Mouse (Mus musculus) adrenal gland, adult 18-20 months (tissue): Measurements from ENCODE around the gene Trnau1ap. TPM values are rescaled to one million over a fixed set of nuclear protein-coding genes. Genes with fewer than 3 reads are reported as not detected.
"Not testable (repeated sequence)": the region's sequence is repeated elsewhere in the genome, so short reads cannot be mapped to it uniquely, and the experiment has no call there.

Experiments used
- DNase-seq, 2 experiments: peaks; one replicate each; pipeline ENCODE4 v3.0.0; 2021 to 2022; ENCODE audit warnings: low spot score in 2 of 2
- total RNA-seq, 2 experiments: library from RNA; stranded (reverse); gene quantifications; 1 replicate in 1 of 2; 2 replicates in 1 of 2; pipeline ENCODE4 v1.2.3; 2021

The Trnau1ap gene
- total RNA-seq, 2 experiments from 2014 or later: 27.1 to 32.9 TPM

DNA sequence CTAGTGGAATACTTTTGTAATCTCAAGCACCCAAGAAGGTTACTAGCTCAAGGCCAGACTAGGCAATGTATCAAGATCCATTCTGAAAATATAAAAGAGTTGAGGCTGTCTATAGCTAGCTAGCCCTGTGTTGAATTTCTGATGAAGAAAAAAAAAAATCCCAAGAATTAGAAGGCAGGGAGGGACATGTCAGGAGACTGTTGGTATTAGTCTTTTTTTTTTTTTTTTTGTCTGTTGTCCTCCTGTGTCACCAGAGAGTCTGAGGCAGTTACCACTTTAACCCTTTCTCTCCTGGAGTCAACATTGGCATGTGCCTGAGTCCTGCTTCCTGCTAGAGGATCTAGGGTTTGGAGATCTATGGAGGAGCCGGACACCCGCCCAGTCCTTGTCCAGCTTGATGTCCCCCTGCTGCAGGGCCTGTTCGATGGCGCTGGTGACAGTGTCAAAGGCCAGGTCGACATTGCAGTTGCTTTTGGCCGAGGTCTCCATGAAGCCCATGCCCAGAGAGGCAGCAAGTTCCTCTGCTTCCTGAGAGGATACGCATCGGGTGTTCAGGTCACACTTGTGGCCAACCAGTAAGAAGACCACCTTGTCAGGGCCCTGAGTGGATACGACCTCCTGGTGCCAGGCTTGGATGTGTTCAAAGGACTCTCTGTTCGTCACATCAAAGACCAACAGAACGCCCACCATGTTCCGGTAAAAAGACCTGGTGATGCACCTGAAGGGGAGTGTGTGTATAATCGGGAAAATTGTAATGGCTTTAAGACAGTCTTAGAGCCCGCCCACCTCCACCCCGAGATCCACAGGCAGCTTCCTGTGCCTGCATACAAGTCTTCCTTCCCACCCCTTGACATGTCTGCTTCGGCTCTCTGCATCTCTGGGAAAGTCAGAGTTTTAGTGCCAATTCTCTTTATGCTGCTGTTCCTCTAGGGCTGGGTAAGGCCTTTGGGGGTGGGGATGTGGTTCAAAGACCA, 27.1 kb downstream of the Trnau1ap start:
- DNase-seq: no peak

DNA sequence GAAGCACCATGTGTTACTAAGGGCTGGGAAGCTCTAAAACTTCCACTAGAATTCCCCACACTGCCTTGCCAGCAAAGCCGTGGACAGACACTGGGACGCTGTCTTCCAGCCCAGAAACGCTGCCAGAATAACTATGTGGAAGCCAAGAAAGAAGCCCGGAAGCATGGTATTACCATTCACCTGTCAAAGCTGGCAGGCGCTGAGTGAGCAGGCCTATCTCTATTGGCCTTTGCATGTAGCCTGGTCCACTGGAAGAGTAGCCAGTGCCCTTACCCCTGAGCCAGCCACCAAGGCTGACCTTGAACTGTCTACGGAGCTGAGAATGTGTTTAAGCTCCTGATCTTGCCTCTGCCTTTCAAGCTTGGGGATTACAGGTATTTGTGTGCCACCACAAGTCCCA, 27.9 kb downstream of the Trnau1ap start:
- no peak for DNase-seq

- DNase-seq: no peak
Measured at GRCm38 (mm10) chr4:132299849-132300248, 29.5 kb downstream of the Trnau1ap start.

DNA sequence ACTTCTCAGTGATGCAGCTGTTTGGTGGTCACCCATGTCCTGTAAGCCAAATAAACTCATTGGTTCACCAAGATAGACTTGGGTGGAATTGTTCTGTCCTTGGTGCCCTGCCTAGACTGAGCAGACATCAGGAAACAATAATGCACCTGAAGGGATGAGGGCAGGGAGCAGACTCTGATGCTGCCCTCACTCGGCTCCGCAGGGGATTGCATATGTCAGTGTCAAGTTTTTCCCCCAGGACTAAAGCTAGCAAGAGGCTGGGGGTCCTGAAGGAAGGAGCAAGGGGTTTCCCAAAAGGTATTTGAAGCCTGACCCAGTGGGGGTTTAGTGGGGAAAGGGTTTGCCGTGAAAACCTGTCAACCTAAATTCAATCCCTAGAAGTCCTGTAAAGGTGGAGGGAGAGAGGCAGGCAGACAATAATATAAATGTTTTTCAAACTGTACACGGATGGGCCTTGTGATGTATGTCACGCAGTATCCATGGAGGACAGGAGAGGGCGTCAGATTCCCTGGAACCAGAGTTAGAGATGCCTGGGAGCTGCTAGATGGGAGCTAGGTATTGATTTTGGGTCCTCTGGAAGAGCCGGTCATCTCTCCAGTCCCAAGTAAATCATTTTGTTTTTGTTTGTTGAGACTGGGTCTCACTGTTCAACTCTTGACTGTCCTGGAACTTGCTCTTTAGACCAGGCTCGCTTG, 33.5 kb downstream of the Trnau1ap start:
- DNase-seq: no peak

DNA sequence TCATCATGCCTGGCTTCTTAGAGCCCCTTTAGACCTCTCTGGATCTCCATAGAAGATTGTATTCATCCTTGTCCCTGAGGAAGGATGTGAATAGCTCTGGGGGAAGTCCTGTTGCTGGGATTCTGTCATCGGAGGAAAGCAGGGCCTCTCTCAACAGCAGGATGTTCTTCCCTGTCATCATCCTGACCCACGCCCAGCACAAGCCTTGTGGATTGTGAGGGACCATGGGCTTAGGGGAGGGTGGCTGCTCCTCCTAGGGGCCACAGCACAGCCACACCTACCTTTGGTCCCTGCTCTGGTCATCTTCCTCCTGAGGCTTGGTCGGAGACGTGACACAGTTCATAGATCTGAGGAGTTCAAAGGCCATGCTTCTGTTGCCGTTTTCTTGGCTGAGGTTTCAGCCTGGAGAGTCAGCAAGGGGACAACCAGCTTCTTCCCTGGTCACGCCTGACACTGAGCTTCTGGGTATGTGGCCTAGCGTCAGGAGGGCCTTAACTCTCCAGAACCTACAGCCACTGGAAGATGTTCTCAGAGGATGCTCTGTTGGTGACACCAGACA, 35.6 kb downstream of the Trnau1ap start:
- DNase-seq: no peak

DNA sequence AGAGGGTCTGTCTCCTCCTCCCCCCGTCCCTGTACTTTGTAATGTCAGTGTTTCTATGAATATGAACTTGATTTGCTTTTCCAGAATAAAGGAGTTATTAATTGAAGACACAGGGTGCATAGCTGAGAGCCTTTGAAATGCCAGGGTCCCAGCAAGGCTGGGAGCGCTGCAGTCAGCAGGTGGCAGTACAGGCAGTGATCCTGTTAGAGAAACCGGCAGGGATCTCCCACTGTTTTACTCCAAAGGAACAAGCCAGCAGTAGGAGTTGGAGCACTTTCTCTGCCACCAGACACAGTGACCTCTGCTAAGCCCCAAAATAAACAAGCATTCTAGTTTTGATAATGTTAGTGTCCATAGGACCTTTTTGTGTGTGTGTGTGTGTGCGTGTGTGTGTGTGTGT, 36.4 kb downstream of the Trnau1ap start:
- DNase-seq: peak; percentile 35 to 39

GRCm38 (mm10) chr4:132291624-132292335, 37.6 kb downstream of the Trnau1ap start:
- no peak for DNase-seq

DNA sequence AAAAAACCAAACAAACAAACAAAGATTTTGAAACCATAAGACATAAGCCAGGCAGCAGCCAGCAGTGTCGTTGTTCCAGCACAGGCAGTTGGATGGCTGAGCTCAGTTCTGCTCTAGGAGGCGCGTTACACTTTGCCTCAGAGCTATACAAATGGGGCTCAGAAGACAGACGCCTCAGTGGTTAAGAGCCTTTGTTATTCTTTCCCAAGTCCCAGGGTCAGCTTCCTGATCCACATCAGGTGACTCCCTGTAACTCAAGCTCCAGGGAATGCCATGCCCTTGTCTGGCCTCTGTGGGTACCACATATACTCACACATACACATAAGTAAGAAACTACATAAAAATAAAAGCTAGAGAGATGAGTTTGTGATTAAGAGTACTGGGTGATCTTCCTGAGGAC, 38.3 kb downstream of the Trnau1ap start:
- DNase-seq: no peak

DNA sequence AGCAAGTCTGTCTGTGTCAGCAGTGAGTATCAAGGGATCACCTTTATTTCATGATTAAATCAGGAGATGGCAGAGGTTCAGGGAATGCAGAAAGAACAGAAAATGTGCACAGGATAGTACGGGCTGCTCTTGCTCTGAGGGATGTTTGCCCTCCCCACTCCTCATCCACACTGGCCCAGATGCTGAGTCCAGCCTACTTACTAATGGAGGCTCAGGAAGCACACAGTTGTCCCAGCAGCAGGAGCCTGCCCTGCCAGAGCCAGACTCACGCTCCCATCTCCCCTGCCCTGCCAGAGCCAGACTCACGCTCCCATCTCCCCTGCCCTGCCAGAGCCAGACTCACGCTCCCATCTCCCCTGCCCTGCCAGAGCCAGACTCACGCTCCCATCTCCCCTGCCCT, 40.5 kb downstream of the Trnau1ap start:
- DNase-seq: not testable (repeated sequence)

- DNase-seq: no peak
Measured at GRCm38 (mm10) chr4:132275949-132276348, 53.4 kb downstream of the Trnau1ap start.

- peak; percentile 90 to 91 for DNase-seq
Measured at GRCm38 (mm10) chr4:132274156-132274862, 55.0 kb downstream of the Trnau1ap start, which contains the start of gene Taf12. Taf12 (plus strand) TSS chr4:132274375.

- DNase-seq: no peak
Measured at GRCm38 (mm10) chr4:132273166-132273565, 56.2 kb downstream of the Trnau1ap start.

DNA sequence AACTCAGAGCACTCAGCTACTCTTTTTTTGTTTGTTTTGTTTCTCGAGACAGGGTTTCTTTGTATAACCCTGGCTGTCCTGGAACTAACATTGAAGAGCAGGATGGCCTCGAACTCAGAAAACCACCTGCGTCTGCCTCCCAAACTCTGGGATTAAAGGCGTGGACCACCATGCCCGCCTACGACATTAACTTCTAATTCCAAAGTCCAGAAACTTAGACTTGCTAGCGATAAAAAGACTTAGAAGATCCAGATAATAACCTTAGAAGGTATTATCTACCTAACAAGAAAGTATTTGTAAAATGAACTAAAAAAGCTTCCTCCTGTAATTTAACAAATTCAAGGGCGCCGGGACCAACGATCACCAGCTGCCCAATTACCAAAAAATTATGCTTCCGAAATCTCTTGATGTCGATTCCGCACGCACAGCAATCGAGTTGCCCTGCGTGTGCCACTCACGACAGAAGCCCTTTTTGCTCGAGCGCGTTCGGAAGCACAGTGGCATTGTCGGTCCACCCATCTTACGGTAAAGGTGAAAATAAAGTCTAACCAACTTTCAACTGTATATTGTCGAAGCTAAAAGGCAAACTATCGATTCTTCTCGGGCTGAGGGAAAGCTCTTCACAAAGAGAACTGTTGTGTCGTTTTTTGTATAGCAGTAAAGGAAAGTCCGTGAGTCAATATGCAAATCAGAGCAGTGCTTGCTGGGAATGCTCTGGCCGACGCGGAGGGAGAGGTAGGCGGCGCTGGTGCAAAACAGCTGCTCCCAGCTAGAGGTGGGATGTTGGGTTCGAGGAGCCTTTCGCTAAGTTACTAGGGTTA, 59.4 kb downstream of the Trnau1ap start:
- peak; percentile 79 to 83 for DNase-seq

DNA sequence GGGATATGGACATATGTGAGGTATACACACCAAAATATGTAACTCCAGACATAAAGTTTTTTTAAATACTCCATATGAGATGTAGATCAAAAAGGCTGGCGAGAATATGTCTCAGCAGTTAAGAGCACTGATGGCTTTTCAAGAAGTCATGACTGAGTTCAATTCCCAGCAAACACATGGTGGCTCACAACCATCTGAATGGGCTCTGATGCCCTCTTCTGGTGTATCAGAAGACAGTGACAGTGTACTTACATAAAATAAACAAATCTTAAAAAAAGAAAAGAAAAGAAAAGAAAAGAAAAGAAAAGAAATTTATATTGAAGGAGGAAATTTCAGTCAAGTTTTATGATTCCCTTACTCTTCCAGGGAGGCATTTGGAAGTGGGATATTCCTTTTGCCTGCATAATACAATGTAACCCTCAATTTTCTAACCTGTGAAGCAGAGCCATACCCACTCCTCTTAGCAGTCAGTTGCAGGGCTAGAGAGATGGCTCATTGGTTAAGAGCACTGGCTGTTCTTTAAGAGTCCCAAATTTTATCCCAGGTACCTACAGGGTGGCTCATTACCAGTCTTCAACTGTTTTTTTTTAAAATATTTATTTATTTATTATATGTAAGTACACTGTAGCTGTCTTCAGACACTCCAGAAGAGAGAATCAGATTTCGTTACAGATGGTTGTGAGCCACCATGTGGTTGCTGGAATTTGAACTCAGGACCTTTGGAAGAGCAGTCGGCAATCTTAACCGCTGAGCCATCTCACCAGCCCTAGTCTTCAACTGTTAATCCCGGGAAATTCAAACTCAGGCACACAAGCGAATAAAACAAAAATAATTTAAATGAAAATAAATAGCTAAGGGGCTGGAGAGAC, 60.2 kb downstream of the Trnau1ap start:
- no peak for DNase-seq

DNA sequence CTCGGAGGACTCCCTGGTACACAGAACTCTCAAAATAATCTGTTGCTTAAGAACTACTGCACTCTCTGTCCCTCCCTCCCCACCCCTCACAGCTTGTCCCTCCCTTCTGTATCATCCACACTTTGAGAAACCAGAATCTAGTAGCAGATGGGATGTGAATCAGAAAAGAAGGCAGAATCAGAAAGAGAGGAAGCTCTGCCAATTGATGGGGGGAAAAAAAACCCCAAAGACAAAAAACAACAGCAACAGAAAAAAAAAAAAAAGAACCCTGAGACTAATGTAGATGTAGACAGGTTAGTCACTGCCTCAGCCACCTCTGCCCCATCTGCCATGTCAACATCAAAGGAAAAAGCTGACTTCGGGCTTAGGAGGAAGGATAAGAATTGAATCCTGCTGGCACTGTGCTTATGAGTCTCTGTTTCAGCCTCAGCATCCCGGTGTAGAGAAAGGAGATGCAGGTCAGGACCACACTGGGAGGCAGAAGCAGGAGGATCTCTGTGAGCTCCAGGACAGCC, 62.4 kb downstream of the Trnau1ap start:
- DNase-seq: no peak

DNA sequence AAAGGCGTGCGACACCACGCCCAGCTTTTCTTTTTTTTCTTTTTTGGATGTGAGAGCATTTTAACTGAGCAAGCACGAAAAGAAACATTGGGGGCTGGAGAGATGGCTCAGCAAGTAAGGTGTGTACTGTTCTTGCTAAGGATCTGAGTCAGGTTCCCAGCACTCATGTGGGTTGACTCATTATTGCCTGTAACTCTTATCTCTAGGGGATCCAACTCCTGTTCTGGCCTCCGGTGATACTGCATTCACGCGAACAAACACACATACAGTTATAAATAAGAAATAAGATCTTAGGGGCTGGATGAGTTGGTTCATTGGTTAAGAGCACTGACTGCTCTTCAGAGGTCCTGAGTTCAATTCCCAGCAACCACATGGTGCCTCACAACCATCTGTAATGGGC, 66.0 kb downstream of the Trnau1ap start:
- no peak for DNase-seq

DNA sequence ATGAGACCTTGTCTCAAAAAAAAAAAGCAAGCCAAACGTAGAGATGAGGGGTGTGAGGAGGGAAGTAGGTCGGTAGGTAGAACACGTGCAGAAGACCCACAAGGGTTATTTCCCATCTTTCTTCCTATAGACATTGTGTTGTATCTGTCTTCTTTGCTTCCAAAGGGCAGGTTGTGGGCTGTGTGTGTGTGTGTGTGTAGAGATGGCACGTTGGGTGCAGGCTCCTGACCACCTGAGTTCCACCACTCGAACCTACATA, 67.1 kb downstream of the Trnau1ap start:
- DNase-seq: no peak
